Mouse (Mus musculus) liver, embryonic 16.5 days (tissue): ENCODE results near the gene Rflnb. TPM values are rescaled to one million over a fixed set of nuclear protein-coding genes. Genes with fewer than 3 reads are reported as not detected.

Experiments used
- ATAC-seq: fragments of 200-750 bp; cut with Nextera tagmentation; 2 replicates; pipeline ENCODE4 v1.8.0; 2017; ENCODE audit warnings: low read depth, mild to moderate bottlenecking, moderate number of reproducible peaks, moderate library complexity
- H3K27ac ChIP-seq: fragments of 300-500 bp; sonication (generic); 2 replicates; pipeline ENCODE4 v1.5.1; 2014; ENCODE audit warnings: mild to moderate bottlenecking, low read length
- H3K27me3 ChIP-seq: fragments of 300-500 bp; sonication (generic); 2 replicates; pipeline ENCODE4 v1.6.1; 2014; ENCODE audit warnings: low read depth, low read length, mixed read lengths; ENCODE audit not compliant: control insufficient read depth, insufficient read depth
- H3K36me3 ChIP-seq: fragments of 300-500 bp; sonication (generic); 2 replicates; pipeline ENCODE4 v1.6.1; 2014; ENCODE audit warnings: mild to moderate bottlenecking; ENCODE audit not compliant: control insufficient read depth, insufficient read depth
- H3K4me1 ChIP-seq: fragments of 300-500 bp; sonication (generic); 2 replicates; pipeline ENCODE4 v1.6.1; 2014; ENCODE audit warnings: low read depth, low read length, mixed read lengths; ENCODE audit not compliant: control insufficient read depth
- H3K4me2 ChIP-seq: fragments of 300-500 bp; sonication (generic); 2 replicates; pipeline ENCODE4 v1.6.1; 2014; ENCODE audit warnings: low read depth, low read length, mixed read lengths
- H3K4me3 ChIP-seq: fragments of 300-500 bp; sonication (generic); 2 replicates; pipeline ENCODE4 v1.5.1; 2014; ENCODE audit warnings: low read depth, mild to moderate bottlenecking, low read length
- H3K9ac ChIP-seq: fragments of 300-500 bp; sonication (generic); 2 replicates; pipeline ENCODE4 v1.6.1; 2014; ENCODE audit warnings: low read depth, low read length
- H3K9me3 ChIP-seq: fragments of 300-500 bp; sonication (generic); replicated peaks from 2 replicates; pipeline ENCODE4 v1.6.1; 2016; ENCODE audit warnings: low read length; ENCODE audit not compliant: control insufficient read depth
- WGBS: fragments of 180-500 bp; shearing (Covaris S2); extraction: QIAGEN DNeasy Blood & Tissue Kit; methylation state at CpG from one replicate; pipeline ENCODE4 v1.1.7; 2014; ENCODE audit not compliant: insufficient replicate concordance; 5-methylcytosine and 5-hydroxymethylcytosine counted together
- polyA plus RNA-seq: library from polyadenylated mRNA; unstranded; fragments of >200 nt; fragmentation: Nextera tagmentation; extraction: Ambion mirVana; gene quantifications from 2 replicates; pipeline ENCODE4 v1.2.1, GENCODE M21; 2015

Gene Rflnb
- polyA plus RNA-seq, 1 experiment from 2014 or later: 5.7 TPM

DNA sequence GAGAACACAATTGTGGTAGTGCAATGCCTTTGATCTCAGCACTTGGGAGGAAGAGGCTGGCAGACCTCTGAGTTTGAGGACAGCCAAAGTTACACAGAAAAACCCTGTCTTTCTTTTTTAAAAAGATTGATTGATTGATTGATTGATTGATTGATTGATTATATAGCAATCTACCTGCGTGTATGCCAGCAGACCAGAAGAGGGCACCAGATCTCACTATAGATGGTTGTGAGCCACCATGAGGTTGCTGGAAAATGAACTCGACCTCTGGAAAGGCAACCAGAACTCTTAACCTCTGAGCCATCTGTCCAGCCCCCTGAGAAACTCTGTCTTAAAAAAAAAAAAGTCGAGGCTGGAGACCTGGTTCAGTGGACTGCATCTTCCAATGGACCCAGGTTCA, 57.0 kb downstream of the Rflnb start:
- Histone ChIP-seq H3K4me2 (no peak overlapping the region), H3K36me3 (no peaks in the 10 kb centered on the region), H3K4me3 (no peak overlapping the region), H3K27ac (no peak overlapping the region), H3K27me3 (peaks cover 25% of the 10 kb centered on the region), H3K9me3 (0 out of 2 replicates have a peak, but pooled peaks cover 2% of the 10 kb centered on the region), H3K4me1 (no peaks in the 10 kb centered on the region; the same call in none of the 2 replicates), H3K9ac (no peak overlapping the region)
- ATAC-seq: no peak
- WGBS: 10% methylated on average over 3 of the region's 3 CpGs

Other genes starting within 250 kb of the Rflnb start
- gene Doc2b, start 231.7 kb downstream of the Rflnb start, polyA plus RNA-seq: 0.04 TPM in 1 of 2 replicates, not detected in the other
- gene Rph3al, start 89.4 kb downstream of the Rflnb start, polyA plus RNA-seq: 0.47 and 0.94 TPM in 2 replicates
- gene 1700016K19Rik, start 27.9 kb downstream of the Rflnb start, polyA plus RNA-seq: not detected in 2 replicates
- gene Vps53, start 151.9 kb upstream of the Rflnb start, polyA plus RNA-seq: 13.0 and 14.0 TPM in 2 replicates
- 4.1 and 5.5 TPM in 2 replicates for gene Fam57a, start 151.9 kb upstream of the Rflnb start, polyA plus RNA-seq
- 0.15 and 0.22 TPM in 2 replicates for gene Dbil5, start 189.8 kb upstream of the Rflnb start, polyA plus RNA-seq
- 10.5 and 11.3 TPM in 2 replicates for gene Gemin4, start 189.9 kb upstream of the Rflnb start, polyA plus RNA-seq
- gene Mrm3, start 215.9 kb upstream of the Rflnb start, polyA plus RNA-seq: 11.9 and 12.5 TPM in 2 replicates
- gene Glod4, start 215.9 kb upstream of the Rflnb start, polyA plus RNA-seq: 47.4 and 50.3 TPM in 2 replicates